Mouse (Mus musculus) erythroblast, adult 5-6 weeks (primary cell): ENCODE results near the gene Efl1. TPM values are rescaled to one million over a fixed set of nuclear protein-coding genes. Genes with fewer than 3 reads are reported as not detected.
"Not testable (repeated sequence)": the region's sequence is repeated elsewhere in the genome, so short reads cannot be mapped to it uniquely, and the experiment has no call there.

Experiments
- ATAC-seq: replicated peaks from 2 replicates; pipeline ENCODE4 v1.8.0; 2016; ENCODE audit warnings: moderate number of reproducible peaks, mild to moderate bottlenecking, moderate TSS enrichment, inconsistent platforms; ENCODE audit not compliant: poor library complexity, low FRiP score, severe bottlenecking
- total RNA-seq, 2 experiments: library from RNA; stranded (forward) in 1 of 2; stranded (reverse) in 1 of 2; fragments of 150-400 nt in 1 of 2; fragments of 200-764, 138-1000 nt in 1 of 2; gene quantifications; 2 replicates each; pipeline versions ENCODE4 v1.2.3 to v1.2.4; 2015 to 2017; ENCODE audit warnings: low replicate concordance in 2 of 2

Gene Efl1
- total RNA-seq, 2 experiments from 2014 or later: 1.9 to 8.5 TPM

- ATAC-seq: no peak
These were observed 100.8 kb downstream of the Efl1 start for GRCm38 (mm10) chr7:82749239-82749638.

DNA sequence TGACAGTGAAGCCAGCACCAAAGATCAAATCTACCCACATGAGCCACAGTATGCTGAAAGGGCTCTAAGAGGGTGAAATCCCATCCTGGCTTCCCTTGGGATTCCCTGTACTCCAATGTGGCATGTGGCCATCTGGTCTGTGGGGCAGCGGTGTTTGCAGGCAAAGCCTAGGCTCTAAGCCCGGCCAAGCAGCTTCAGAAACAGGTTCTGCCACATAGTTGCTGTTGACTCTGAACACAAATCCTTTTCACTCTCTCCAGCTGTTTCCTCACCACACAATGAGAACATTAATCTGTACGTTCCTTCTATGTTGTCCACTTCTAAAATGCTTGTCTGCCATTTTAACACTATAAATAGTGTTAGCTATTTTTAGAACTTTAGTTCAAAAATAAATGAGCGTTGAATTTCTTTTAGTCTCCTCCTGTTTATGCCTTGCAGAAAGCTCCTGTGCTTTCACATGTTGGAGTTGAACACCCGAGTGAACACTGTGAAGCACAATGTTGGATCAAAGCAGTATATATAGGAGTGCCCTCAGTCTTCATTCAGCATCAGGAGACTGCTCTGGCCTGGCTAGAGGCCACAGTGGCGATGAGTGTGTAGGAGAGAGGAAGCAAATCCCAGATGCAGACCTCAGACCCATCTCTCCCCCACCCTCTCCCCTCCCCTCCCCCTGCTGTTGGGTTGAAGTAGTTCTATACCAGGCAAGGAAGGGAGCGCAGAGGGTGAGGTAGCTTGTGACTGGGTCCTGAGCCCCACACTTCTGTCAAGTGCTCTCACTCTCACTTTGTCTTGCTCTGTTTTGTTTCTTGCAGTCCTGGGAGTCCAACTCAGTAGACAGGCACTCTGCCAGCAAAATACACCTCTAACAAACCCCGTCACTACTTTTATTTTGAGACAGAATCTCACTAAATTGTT, 104.0 kb downstream of the Efl1 start:
- no peak for ATAC-seq

DNA sequence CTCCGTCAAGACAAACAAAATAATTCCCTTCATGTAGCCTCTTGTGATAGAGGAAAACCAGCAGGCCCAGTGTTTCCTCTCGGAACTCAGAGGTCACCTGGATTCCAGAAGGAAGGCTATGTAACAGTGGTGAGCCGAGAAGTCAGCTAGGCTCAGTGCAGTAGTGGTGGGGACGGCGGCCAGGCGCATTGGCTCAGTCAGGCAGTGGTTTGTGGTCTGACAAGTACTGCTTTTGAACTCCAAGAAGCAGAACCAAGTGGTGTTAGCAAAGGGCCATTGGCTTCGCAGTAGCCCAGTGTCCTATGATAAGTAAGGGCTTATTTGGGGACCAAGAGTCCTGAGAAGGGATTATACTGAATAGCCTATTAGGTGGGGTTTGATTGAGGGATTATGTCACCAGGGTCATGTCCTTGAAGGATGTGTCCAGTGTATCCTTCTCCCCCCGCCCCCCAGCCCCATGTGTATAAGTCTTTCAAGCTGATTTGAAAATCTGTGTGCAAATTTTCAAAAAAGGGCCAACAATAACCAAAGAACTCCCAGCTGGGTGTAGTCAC, 107.3 kb downstream of the Efl1 start:
- ATAC-seq: no peak

DNA sequence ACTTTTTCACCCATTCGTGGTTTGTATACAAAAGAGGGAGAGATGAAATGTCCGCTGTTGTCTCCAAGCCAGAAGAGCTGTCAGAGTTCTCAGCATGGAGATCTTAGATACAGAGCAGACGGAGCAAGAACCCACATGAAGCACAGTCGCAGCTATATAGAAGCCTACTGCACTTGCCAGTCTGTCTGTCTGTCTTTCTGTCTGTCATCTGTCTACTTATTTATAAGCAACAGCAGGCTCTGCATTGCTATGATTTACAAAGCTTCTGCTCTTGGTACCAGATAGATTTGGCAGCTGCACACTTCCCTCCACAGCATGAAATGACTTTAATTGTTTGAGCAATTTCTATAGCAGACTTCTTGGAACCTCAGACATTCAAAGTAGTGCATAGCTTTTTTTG, 110.1 kb downstream of the Efl1 start:
- no peak for ATAC-seq

GRCm38 (mm10) chr7:82759091-82759490, 110.7 kb downstream of the Efl1 start:
- ATAC-seq: no peak

GRCm38 (mm10) chr7:82764951-82765350, 116.5 kb downstream of the Efl1 start:
- ATAC-seq: no peak

GRCm38 (mm10) chr7:82766623-82767022, 118.2 kb downstream of the Efl1 start:
- ATAC-seq: no peak

DNA sequence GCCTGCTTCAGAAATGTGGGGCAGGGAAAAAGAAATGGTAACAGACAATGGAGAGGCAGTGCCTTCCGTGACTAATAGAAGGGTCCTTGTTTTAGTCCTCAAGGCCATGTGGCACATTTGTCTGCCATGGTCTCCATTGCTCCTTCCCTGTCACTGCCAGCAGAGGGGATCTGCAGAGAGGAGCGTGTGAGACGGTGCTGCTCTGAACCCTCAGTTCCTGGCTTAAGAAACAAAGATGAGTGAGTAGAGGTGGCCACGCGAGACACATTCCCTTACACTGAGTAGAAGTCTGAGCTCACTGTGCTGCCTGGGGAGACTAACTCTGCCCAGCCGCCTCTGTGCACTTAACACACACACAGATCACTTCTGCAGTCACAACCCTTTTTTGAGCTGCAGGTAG, 121.8 kb downstream of the Efl1 start:
- no peak for ATAC-seq

GRCm38 (mm10) chr7:82770957-82771660, 122.7 kb downstream of the Efl1 start:
- ATAC-seq: not testable (repeated sequence)

DNA sequence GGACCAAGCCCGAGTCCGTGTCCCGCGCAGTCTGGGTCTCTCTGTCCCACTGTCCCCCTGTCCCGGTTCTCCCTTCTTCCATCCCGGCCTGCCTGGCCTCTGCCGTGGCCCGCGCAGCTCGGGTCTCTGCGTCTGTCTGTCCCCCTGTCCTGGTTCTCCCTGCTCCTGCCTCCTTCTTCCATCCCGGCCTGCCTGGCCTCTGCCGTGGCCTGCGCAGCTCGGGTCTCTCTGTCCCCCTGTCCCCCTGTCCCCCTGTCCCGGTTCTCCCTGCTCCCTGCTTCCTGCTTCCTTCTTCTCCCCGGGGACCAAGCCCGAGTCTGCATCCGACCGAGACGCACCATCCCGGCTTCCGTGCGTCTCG, 123.2 kb downstream of the Efl1 start:
- ATAC-seq: not testable (repeated sequence)

DNA sequence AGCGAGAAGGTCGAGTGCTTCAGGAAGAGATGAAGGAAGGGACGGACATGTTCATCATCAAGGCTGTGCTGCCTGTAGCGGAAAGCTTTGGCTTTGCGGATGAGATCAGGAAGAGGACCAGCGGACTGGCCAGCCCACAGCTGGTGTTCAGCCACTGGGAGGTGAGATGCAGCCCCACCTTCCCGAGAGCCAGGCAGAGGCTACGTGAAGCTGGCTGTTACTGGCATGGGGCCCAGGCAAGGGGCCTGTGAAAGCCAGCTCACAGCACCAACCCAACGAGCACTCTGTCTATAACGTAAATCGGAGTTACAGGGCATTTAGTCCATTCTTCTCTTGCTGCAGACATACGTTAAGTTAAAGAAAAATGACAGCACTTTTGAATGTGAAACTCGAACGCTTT, 124.1 kb downstream of the Efl1 start:
- ATAC-seq: no peak

DNA sequence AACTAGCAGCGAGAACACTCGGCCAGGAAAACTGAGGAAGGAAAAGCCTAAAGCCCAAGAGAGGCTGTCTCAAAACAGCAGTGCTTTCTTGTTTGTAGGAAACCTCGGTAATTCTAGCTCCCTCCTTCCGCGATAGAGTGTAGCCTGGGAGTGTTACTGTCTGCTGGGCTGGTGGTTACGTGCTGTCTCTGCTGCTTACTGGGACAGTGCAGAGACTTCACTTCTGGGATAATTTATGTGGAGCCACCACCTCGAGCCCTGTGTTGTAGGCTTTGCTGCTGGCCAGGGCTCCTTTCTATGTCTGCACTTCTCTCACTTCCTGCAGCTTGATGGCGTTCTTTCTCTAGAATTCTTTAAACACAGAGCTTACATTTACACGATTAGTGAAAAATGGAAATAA, 124.7 kb downstream of the Efl1 start:
- ATAC-seq: no peak

GRCm38 (mm10) chr7:82773884-82774283, 125.5 kb downstream of the Efl1 start:
- no peak for ATAC-seq

GRCm38 (mm10) chr7:82775090-82775489, 126.7 kb downstream of the Efl1 start:
- ATAC-seq: no peak

- ATAC-seq: no peak
These were observed 134.7 kb downstream of the Efl1 start for GRCm38 (mm10) chr7:82783071-82783470.

- ATAC-seq: no peak
These were observed 135.3 kb downstream of the Efl1 start for GRCm38 (mm10) chr7:82783693-82784092.

DNA sequence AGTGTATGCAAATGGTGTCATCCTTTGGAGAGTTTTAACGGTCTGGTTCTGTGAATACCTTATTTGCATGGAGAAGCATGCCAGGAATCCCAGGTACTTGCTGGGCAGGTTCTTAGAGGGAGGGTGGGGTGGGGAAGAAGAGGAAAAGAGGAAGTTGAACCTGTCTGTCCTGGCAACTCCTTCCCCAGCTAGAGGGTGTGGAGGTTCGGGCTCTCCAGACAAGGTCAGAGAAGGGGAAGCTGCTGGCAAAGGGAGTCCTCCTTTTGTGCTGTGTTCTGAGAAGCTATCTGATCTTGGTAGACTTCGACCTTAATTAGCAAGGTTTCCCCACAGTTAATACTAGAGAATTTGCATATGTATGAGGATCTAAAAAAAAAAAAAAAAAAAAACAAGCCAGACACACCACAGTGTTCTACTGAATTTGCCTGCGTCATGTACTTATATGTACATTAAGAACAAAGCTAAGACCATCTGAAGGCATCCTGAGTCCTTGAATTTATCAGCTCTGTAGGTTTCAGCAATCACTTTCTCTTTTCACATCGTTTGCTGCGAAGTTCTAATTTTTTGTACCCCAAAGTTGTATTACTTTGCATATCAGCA, 137.0 kb downstream of the Efl1 start:
- no peak for ATAC-seq

- ATAC-seq: no peak
These were observed 137.7 kb downstream of the Efl1 start for GRCm38 (mm10) chr7:82785970-82786647.

GRCm38 (mm10) chr7:82792644-82793043, 144.2 kb downstream of the Efl1 start:
- ATAC-seq: no peak

- ATAC-seq: no peak
These were observed 144.7 kb downstream of the Efl1 start for GRCm38 (mm10) chr7:82793111-82793510.
